Mouse (Mus musculus): ENCODE data around the gene Pmpcb.

DNA sequence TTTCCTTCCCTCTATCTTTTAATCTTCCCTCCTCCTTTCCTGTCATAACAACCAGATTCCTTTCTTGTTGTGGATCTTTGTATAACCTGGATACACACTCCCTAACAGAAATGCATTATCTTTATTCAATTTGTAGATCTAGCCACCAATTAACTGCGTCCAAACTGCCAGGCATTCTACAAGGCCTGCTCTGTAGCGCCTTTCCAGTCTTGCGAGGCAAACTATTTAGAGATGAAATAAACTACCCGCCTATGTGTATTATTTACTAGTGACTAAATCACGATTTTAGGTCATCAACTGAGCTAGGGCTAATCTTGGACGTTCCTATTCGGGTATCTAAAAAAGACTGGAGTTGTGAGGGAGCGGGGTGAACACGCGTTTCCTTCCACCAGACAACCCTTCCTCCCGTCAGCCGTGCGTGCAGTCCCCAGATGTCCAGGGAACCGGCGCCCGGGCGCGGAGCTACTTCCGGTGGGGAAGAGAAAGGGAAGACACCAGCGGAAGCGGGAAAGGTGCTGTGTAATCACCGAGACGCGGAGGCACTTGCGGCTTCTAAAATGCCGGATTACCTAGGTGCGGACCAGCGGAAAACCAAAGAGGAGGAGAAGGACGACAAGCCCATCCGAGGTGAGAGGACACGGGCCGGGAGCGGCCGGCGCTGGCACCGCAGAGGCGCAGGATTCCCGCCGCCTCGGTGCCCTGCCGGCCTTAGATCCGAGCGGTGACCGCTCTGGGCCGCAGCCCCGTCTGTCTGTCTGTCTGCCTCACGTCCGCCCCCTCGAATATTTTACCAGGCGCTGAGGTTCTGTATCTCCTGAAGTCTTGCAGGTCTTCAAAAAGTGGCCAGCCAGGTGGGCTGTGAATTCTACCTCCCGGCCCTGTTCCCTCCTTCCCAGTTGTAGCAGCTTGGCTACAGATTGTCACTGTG, 49.6 kb downstream of the Pmpcb start:
- TF ChIP-seq GATA1 (IDR thresholded peaks at IDR 0.05; ENCODE audit: low read length), result no peak
- no peak for TF ChIP-seq TAL1 (IDR thresholded peaks at IDR 0.05; ENCODE audit: low read length)

Data from erythroblast, embryonic 14.5 days (primary cell).